Mouse (Mus musculus) embryonic facial prominence, embryonic 15.5 days (tissue): Measurements from ENCODE around the gene Cpxm1. TPM values are rescaled to one million over a fixed set of nuclear protein-coding genes. Genes with fewer than 3 reads are reported as not detected.

Source experiments
- polyA plus RNA-seq: library from polyadenylated mRNA; unstranded; fragments of >200 nt; fragmentation: Nextera tagmentation; extraction: Ambion mirVana; gene quantifications from 2 replicates; pipeline ENCODE4 v1.2.1, GENCODE M21; 2015

Gene Cpxm1
- polyA plus RNA-seq, 1 experiment from 2014 or later, result 141 TPM

Other genes starting within 250 kb of the Cpxm1 start
- gene Snrpb, start 218.2 kb downstream of the Cpxm1 start, polyA plus RNA-seq, result 531 and 540 TPM in 2 replicates
- not detected in 2 replicates for gene Tmc2, start 202.4 kb downstream of the Cpxm1 start, polyA plus RNA-seq
- gene Nop56, start 123.1 kb downstream of the Cpxm1 start, polyA plus RNA-seq, result 246 and 259 TPM in 2 replicates
- 160 and 168 TPM in 2 replicates for gene Idh3b, start 113.0 kb downstream of the Cpxm1 start, polyA plus RNA-seq
- 6.2 and 6.9 TPM in 2 replicates for gene Ebf4, start 102.4 kb downstream of the Cpxm1 start, polyA plus RNA-seq
- gene Gm28372, start 7.7 kb upstream of the Cpxm1 start, polyA plus RNA-seq, result not detected in 2 replicates
- gene 1700020A23Rik, start 7.7 kb upstream of the Cpxm1 start, polyA plus RNA-seq, result 0.24 TPM in 1 of 2 replicates, not detected in the other
- not detected in 2 replicates for gene Tmem239, start 8.9 kb upstream of the Cpxm1 start, polyA plus RNA-seq
- 84.4 and 103 TPM in 2 replicates for gene Vps16, start 26.8 kb upstream of the Cpxm1 start, polyA plus RNA-seq
- gene Pced1a, start 27.1 kb upstream of the Cpxm1 start, polyA plus RNA-seq, result 19.5 and 20.0 TPM in 2 replicates
- 108 TPM in 2 replicates for gene Ptpra, start 52.7 kb upstream of the Cpxm1 start, polyA plus RNA-seq
- 98.9 and 102 TPM in 2 replicates for gene Mrps26, start 166.2 kb upstream of the Cpxm1 start, polyA plus RNA-seq
- gene Oxt, start 178.6 kb upstream of the Cpxm1 start, polyA plus RNA-seq, result not detected in 2 replicates
- 0.53 TPM in 1 of 2 replicates, not detected in the other for gene Avp, start 185.0 kb upstream of the Cpxm1 start, polyA plus RNA-seq
- gene Fastkd5, start 232.5 kb upstream of the Cpxm1 start, polyA plus RNA-seq, result 12.5 and 13.4 TPM in 2 replicates
- 11.8 TPM in 2 replicates for gene Ubox5, start 232.5 kb upstream of the Cpxm1 start, polyA plus RNA-seq
- 6.1 and 6.7 TPM in 2 replicates for gene Lzts3, start 245.2 kb upstream of the Cpxm1 start, polyA plus RNA-seq